Mouse (Mus musculus): ENCODE results near the gene Senp6. TPM values are rescaled to one million over a fixed set of nuclear protein-coding genes. Genes with fewer than 3 reads are reported as not detected.

The Senp6 gene
- polyA plus RNA-seq, 1 experiment: 71.9 TPM

DNA sequence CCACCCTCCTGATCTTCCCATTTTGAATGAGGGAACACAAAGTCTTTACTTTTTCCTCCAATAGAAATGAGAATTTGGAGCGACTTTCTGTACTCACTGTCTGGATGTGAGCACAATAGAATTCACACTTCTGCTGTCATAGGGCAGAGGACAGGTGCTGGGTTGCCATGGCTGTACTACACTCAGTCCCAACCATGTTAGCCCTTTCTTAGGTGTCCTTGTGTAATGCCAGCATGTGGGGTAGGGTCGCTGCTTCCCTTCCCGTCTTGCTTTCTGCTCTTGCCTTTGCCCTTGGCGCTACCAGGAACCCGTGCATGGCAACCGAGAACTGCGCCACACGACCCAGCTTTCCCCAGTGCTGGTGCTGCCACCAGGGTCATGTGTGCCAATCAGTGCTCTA lies 120.0 kb downstream of the Senp6 start:
- Histone ChIP-seq H3K9me3 (no peaks in the 10 kb centered on the region), H3K27me3 (replicated peaks) (no peaks in the 10 kb centered on the region), H3K36me3 (replicated peaks; ENCODE audit: low read length) (peaks cover 4% of the 10 kb centered on the region), H3K4me3 (replicated peaks) (no peak overlapping the region), H3K4me1 (peaks cover 34% of the 10 kb centered on the region)
- no peak for TF ChIP-seq FLI1 (IDR thresholded peaks at IDR 0.05; ENCODE audit: low read length)
- TF ChIP-seq GATA1 (IDR thresholded peaks at IDR 0.05; ENCODE audit: borderline replicate concordance, low read length): no peak

DNA sequence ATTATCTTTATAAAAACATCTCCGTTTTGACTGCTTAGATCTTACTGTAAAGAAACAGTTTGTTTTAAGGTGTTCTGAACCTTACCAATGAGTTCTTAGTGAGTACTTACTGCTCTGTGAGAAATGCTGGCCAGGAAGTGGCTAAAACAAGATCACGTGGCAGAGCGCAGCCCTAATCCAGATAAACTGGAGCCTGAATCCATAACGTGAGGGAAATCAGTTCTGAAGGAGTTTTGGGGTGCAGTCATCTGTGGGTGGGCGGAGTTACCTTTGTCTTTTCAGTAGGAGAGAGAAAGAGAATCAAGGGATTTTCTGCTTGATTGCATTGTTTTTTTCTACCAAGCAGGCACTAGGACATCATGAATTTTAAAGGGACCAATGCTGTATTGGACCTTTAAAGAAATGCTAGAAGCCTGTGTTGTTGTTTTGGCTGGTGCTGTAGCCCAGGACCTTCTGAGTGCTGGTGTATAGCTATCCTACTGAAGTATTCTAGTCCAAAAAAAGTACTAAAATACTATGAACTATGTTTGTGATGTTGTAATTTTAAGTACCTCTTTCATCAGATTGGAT lies 121.7 kb downstream of the Senp6 start:
- Histone ChIP-seq H3K4me3 (replicated peaks) (no peak overlapping the region), H3K36me3 (replicated peaks; ENCODE audit: low read length) (no peaks in the 10 kb centered on the region), H3K27me3 (replicated peaks) (no peaks in the 10 kb centered on the region), H3K9me3 (no peaks in the 10 kb centered on the region), H3K4me1 (peaks cover 49% of the 10 kb centered on the region)
- TF ChIP-seq FLI1 (IDR thresholded peaks at IDR 0.05; ENCODE audit: low read length) (no peak), GATA1 (IDR thresholded peaks at IDR 0.05; ENCODE audit: borderline replicate concordance, low read length) (no peak)

DNA sequence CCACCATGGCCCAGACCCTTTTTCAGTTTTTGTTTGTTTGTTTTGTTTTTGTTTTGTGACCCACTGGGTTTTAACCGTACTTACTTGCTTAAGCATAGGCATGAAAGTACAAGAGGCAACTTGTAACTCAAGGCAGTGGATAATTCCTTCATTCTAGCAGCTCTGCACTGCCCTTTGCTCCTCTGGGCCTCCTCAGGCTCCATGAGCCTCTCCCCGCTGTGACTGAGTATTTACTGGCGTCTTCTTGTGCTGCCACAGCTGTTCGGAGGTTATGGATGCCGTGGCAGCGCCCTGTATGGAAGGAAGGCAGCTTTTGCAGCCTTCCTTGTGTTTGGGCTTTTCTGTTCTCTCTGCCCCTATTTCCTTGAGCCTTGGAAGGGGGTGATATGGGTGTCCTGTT lies 124.5 kb downstream of the Senp6 start:
- Histone ChIP-seq H3K4me3 (replicated peaks) (no peak overlapping the region), H3K36me3 (replicated peaks; ENCODE audit: low read length) (no peaks in the 10 kb centered on the region), H3K9me3 (no peaks in the 10 kb centered on the region), H3K27me3 (replicated peaks) (no peaks in the 10 kb centered on the region), H3K4me1 (peaks cover 64% of the 10 kb centered on the region)
- TF ChIP-seq FLI1 (IDR thresholded peaks at IDR 0.05; ENCODE audit: low read length) (no peak), GATA1 (IDR thresholded peaks at IDR 0.05; ENCODE audit: borderline replicate concordance, low read length) (no peak)

DNA sequence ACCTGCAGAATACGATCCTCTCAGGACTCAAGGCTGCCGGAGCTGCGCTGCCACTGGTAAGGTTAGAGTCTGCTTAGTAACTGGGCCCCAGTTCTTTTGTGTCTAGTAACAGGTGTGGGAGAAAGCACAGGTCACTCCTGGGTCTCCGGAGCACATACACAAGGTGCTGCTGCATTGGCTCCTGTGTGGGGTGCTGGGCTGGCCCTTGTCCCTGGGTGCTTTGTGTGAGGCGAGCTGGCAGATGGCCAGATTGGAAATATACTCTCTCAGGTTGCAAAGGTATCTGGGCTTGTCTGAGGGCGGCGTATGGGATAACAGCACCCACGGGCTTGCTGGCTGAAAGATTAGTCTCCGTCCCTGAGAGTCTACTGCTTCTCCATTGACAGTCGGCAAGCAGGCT lies 125.6 kb downstream of the Senp6 start:
- Histone ChIP-seq H3K9me3 (no peaks in the 10 kb centered on the region), H3K36me3 (replicated peaks; ENCODE audit: low read length) (no peaks in the 10 kb centered on the region), H3K4me3 (replicated peaks) (no peak overlapping the region), H3K27me3 (replicated peaks) (no peaks in the 10 kb centered on the region), H3K4me1 (peaks cover 69% of the 10 kb centered on the region)
- TF ChIP-seq GATA1 (IDR thresholded peaks at IDR 0.05; ENCODE audit: borderline replicate concordance, low read length) (no peak), FLI1 (IDR thresholded peaks at IDR 0.05; ENCODE audit: low read length) (no peak)

DNA sequence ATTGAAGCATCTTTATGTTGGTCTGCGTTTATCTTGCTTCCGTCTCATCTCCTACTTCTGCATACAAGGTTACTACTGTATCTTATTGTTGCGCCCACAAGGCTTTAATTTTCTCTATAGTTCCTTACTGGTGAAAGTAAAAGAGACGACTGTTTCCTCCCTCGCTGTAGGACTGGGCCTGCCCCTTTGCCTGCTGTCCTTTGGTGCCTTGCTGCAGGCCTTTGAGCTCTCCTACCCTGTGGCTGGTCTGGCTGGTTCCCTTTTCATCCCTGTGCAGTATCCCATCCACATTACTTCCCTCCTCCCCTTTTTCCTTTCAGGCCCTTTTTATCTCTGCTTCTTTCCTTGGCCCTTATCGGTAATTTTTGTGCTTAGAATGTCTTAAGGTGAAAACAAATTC lies 127.7 kb downstream of the Senp6 start:
- Histone ChIP-seq H3K36me3 (replicated peaks; ENCODE audit: low read length) (no peaks in the 10 kb centered on the region), H3K4me1 (peaks cover 54% of the 10 kb centered on the region), H3K4me3 (replicated peaks) (no peak overlapping the region), H3K27me3 (replicated peaks) (no peaks in the 10 kb centered on the region), H3K9me3 (no peaks in the 10 kb centered on the region)
- no peak for TF ChIP-seq FLI1 (IDR thresholded peaks at IDR 0.05; ENCODE audit: low read length)
- no peak for TF ChIP-seq GATA1 (IDR thresholded peaks at IDR 0.05; ENCODE audit: borderline replicate concordance, low read length)

Other genes with a start within 250 kb of the Senp6 start
- gene Filip1, start 54.1 kb upstream of the Senp6 start, polyA plus RNA-seq (2012; ENCODE audit: insufficient read depth, low replicate concordance): not detected in 2 replicates
- gene Myo6, start 98.1 kb downstream of the Senp6 start, polyA plus RNA-seq (2012; ENCODE audit: insufficient read depth, low replicate concordance): 7.4 and 25.5 TPM in 2 replicates